Mouse (Mus musculus) liver, embryonic 13.5 days (tissue): ENCODE data around the gene Vps16. TPM values are rescaled to one million over a fixed set of nuclear protein-coding genes. Genes with fewer than 3 reads are reported as not detected.

ENCODE experiments used
- ATAC-seq: fragments of 200-750 bp; cut with Nextera tagmentation; 2 replicates; pipeline ENCODE4 v1.8.0; 2017; ENCODE audit warnings: low read depth, mild to moderate bottlenecking, moderate number of reproducible peaks, moderate library complexity
- DNase-seq: peaks from one replicate; pipeline ENCODE4 v3.0.0; 2022
- H3K27ac ChIP-seq: fragments of 300-500 bp; sonication (generic); 2 replicates; pipeline ENCODE4 v1.5.1; 2015; ENCODE audit warnings: moderate library complexity, mild to moderate bottlenecking, inconsistent platforms
- H3K27me3 ChIP-seq: fragments of 300-500 bp; sonication (generic); 2 replicates; pipeline ENCODE4 v1.6.1; 2015; ENCODE audit warnings: mild to moderate bottlenecking, inconsistent platforms
- H3K36me3 ChIP-seq: fragments of 300-500 bp; sonication (generic); 2 replicates; pipeline ENCODE4 v1.6.1; 2015; ENCODE audit warnings: mild to moderate bottlenecking, inconsistent platforms
- H3K4me1 ChIP-seq: fragments of 300-500 bp; sonication (generic); replicated peaks from 2 replicates; pipeline ENCODE4 v1.6.1; 2015; ENCODE audit warnings: inconsistent platforms
- H3K4me2 ChIP-seq: fragments of 300-500 bp; sonication (generic); 2 replicates; pipeline ENCODE4 v1.6.1; 2015; ENCODE audit warnings: inconsistent platforms, mild to moderate bottlenecking, moderate library complexity
- H3K4me3 ChIP-seq: fragments of 300-500 bp; sonication (generic); replicated peaks from 2 replicates; pipeline ENCODE4 v1.5.1; 2015; ENCODE audit warnings: mild to moderate bottlenecking, inconsistent platforms
- H3K9ac ChIP-seq: fragments of 300-500 bp; sonication (generic); 2 replicates; pipeline ENCODE4 v1.6.1; 2015; ENCODE audit warnings: mild to moderate bottlenecking, inconsistent platforms
- H3K9me3 ChIP-seq: fragments of 300-500 bp; sonication (generic); replicated peaks from 2 replicates; pipeline ENCODE4 v1.6.1; 2016; ENCODE audit warnings: inconsistent platforms
- WGBS: fragments of 180-500 bp; shearing (Covaris S2); methylation state at CpG from one replicate; pipeline ENCODE4 v1.1.7; 2015; ENCODE audit not compliant: insufficient replicate concordance; 5-methylcytosine and 5-hydroxymethylcytosine counted together
- polyA plus RNA-seq: library from polyadenylated mRNA; unstranded; fragments of >200 nt; fragmentation: Nextera tagmentation; extraction: Ambion mirVana; gene quantifications from 2 replicates; pipeline ENCODE4 v1.2.1, GENCODE M21; 2015

The Vps16 gene
- polyA plus RNA-seq, 1 experiment from 2014 or later: 47.3 TPM

DNA sequence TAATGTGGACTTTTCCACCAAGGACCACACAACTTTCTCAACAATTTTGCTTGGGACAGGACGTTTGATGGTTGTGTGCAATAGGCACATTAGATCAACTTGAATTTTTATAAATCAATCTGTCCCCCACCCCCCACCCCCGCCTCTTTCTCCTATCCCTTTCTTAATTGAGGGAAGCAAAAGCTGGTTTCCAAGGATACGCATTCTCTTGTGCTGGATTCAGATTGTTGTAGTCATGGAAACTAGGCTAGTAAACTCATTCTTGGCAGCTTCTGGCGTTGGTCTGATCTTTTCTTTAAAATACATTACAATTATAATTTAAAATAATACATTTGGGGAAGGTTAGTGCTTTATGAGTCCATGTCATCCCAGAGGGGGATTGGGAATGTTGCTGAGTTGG lies 45.2 kb downstream of the Vps16 start:
- Histone ChIP-seq H3K4me2 (no peak overlapping the region), H3K9ac (no peak overlapping the region), H3K4me1 (peaks cover 69% of the 10 kb centered on the region), H3K27me3 (no peaks in the 10 kb centered on the region), H3K27ac (no peak overlapping the region), H3K36me3 (no peaks in the 10 kb centered on the region), H3K9me3 (no peaks in the 10 kb centered on the region), H3K4me3 (no peak overlapping the region)
- no peak for ATAC-seq
- WGBS: 74% methylated on average over 4 of the region's 4 CpGs
- no peak for DNase-seq

GRCm38 (mm10) chr2:130469935-130470334 lies 45.8 kb downstream of the Vps16 start:
- no peaks in the 10 kb centered on the region for H3K27me3 ChIP-seq
- WGBS: 8% methylated on average over 2 of the region's 2 CpGs
- H3K36me3 ChIP-seq: no peaks in the 10 kb centered on the region
- peak overlapping the region; percentile 37; the same call in 1 of the 2 replicates for H3K27ac ChIP-seq
- ATAC-seq: peak; percentile 99
- peaks cover 69% of the 10 kb centered on the region for H3K4me1 ChIP-seq
- DNase-seq: peak; percentile 68
- no peak overlapping the region for H3K4me3 ChIP-seq
- peak overlapping the region; percentile 21; the same call in 1 of the 2 replicates for H3K4me2 ChIP-seq
- 0 out of 2 replicates have a peak overlapping the region, but pooled peaks have one; percentile 2 for H3K9ac ChIP-seq
- H3K9me3 ChIP-seq: no peaks in the 10 kb centered on the region

- H3K4me2 ChIP-seq: no peak overlapping the region
- 27% methylated on average over 8 of the region's 8 CpGs for WGBS
Measured at GRCm38 (mm10) chr2:130472908-130473510, 48.9 kb downstream of the Vps16 start.

DNA sequence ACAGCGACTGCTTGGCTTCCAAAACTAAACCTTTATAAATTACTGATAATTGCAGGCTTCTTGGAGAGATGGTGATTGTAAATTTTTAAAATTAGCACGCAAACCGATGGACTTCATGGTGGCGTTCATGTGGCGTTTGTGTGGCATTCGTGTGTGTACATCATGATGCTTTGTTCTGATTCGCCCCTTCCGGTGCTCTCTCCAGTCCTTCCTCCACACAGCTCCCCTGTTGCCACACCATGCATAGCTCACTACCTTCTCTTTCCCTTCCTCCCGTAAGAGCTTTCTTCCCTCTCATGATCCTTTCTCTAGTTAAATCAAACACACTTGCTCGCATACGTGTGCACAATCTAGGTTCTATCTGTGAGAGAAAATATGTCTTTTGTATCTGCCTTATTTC lies 51.6 kb downstream of the Vps16 start:
- H3K4me1 ChIP-seq: peaks cover 31% of the 10 kb centered on the region
- H3K9ac ChIP-seq: no peak overlapping the region
- WGBS: 82% methylated on average over 11 of the region's 11 CpGs
- 0 out of 2 replicates have a peak, but pooled peaks cover 7% of the 10 kb centered on the region for H3K36me3 ChIP-seq
- ATAC-seq (no peak), DNase-seq (no peak)
- H3K4me2 ChIP-seq: no peak overlapping the region
- no peak overlapping the region for H3K27ac ChIP-seq
- no peak overlapping the region for H3K4me3 ChIP-seq
- no peaks in the 10 kb centered on the region for H3K27me3 ChIP-seq
- no peaks in the 10 kb centered on the region for H3K9me3 ChIP-seq

More at GRCm38 (mm10) chr2:130472908-130473510, 48.9 kb downstream of the Vps16 start:
- Histone ChIP-seq H3K9ac (no peak overlapping the region), H3K4me3 (no peak overlapping the region), H3K4me1 (peaks cover 56% of the 10 kb centered on the region), H3K36me3 (0 out of 2 replicates have a peak, but pooled peaks cover 5% of the 10 kb centered on the region), H3K27me3 (no peaks in the 10 kb centered on the region), H3K27ac (no peak overlapping the region), H3K9me3 (no peaks in the 10 kb centered on the region)
- no peak for ATAC-seq
- no peak for DNase-seq

GRCm38 (mm10) chr2:130476666-130477297 lies 52.6 kb downstream of the Vps16 start:
- Histone ChIP-seq H3K27me3 (no peaks in the 10 kb centered on the region), H3K9me3 (no peaks in the 10 kb centered on the region), H3K4me2 (no peak overlapping the region), H3K9ac (no peak overlapping the region), H3K27ac (no peak overlapping the region), H3K36me3 (0 out of 2 replicates have a peak, but pooled peaks cover 7% of the 10 kb centered on the region), H3K4me3 (no peak overlapping the region), H3K4me1 (peaks cover 22% of the 10 kb centered on the region)
- ATAC-seq (no peak), DNase-seq (no peak)
- 81% methylated on average over 6 of the region's 6 CpGs for WGBS

GRCm38 (mm10) chr2:130482177-130482576 lies 58.0 kb downstream of the Vps16 start:
- H3K4me3 ChIP-seq: no peak overlapping the region
- no peak for ATAC-seq
- H3K4me1 ChIP-seq: no peaks in the 10 kb centered on the region
- no peak for DNase-seq
- H3K36me3 ChIP-seq: 0 out of 2 replicates have a peak, but pooled peaks cover 7% of the 10 kb centered on the region
- H3K4me2 ChIP-seq: no peak overlapping the region
- H3K9me3 ChIP-seq: no peaks in the 10 kb centered on the region
- H3K9ac ChIP-seq: no peak overlapping the region
- WGBS: 83% methylated on average over 4 of the region's 4 CpGs
- H3K27ac ChIP-seq: no peak overlapping the region
- H3K27me3 ChIP-seq: no peaks in the 10 kb centered on the region

- Histone ChIP-seq H3K9ac (no peak overlapping the region), H3K4me1 (no peaks in the 10 kb centered on the region), H3K4me2 (no peak overlapping the region), H3K27me3 (no peaks in the 10 kb centered on the region), H3K4me3 (no peak overlapping the region), H3K36me3 (0 out of 2 replicates have a peak, but pooled peaks cover 5% of the 10 kb centered on the region), H3K9me3 (no peaks in the 10 kb centered on the region), H3K27ac (no peak overlapping the region)
- ATAC-seq (no peak), DNase-seq (no peak)
- 83% methylated on average over 3 of the region's 3 CpGs for WGBS
Measured at GRCm38 (mm10) chr2:130482700-130483099, 58.6 kb downstream of the Vps16 start.

DNA sequence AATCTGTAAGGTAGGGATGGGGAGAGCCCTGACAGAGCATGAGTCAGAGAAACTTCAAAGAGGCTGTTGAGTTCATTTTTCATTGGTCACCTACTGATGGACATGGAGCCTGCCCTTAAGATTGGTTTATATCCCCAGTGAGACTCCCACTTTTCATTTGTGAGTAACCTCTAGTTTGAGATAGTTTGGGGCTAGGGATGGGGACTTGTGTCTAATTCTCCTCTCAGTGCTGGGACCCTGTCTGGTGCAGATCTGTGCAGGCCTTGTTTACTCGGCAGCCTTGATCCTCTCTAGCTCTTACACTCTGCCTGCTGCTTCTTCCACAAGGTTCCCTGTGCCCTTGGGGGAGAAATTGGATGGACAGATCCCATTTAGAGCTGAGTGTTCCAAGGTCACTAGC lies 60.1 kb downstream of the Vps16 start:
- no peaks in the 10 kb centered on the region for H3K27me3 ChIP-seq
- H3K27ac ChIP-seq: no peak overlapping the region
- no peaks in the 10 kb centered on the region; the same call in 1 of the 2 replicates for H3K4me1 ChIP-seq
- no peaks in the 10 kb centered on the region for H3K9me3 ChIP-seq
- no peaks in the 10 kb centered on the region for H3K36me3 ChIP-seq
- no peak overlapping the region for H3K9ac ChIP-seq
- ATAC-seq (no peak), DNase-seq (no peak)
- H3K4me2 ChIP-seq: no peak overlapping the region
- 79% methylated on average over 1 of the region's 1 CpGs for WGBS
- H3K4me3 ChIP-seq: no peak overlapping the region

- Histone ChIP-seq H3K36me3 (no peaks in the 10 kb centered on the region; the same call in 1 of the 2 replicates), H3K4me2 (no peak overlapping the region), H3K27me3 (no peaks in the 10 kb centered on the region), H3K4me1 (peaks cover 16% of the 10 kb centered on the region), H3K9ac (no peak overlapping the region), H3K9me3 (peaks cover 3% of the 10 kb centered on the region; the same call in 1 of the 2 replicates), H3K27ac (no peak overlapping the region), H3K4me3 (no peak overlapping the region)
- ATAC-seq: no peak
- 84% methylated on average over 2 of the region's 2 CpGs for WGBS
- no peak for DNase-seq
Measured at GRCm38 (mm10) chr2:130488002-130488401, 63.9 kb downstream of the Vps16 start.

DNA sequence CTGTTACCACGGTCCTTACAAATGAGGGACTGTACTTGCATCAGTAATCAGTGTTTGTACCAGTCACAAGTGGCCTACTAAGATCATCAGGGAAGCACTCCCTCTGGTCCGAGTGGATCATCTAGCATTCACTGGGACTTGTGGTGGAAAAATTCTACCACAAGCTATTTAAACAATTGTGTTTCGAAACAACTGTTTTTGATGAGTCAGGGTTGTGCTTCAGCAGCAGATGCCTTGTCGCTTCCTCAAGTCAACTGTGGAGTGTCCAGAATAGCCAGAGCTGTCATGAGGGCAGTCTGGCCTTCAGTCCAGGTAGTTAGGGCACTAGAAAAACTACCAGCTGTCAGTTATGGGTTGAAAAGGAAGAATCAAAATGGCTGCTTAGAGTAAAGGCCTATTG lies 64.5 kb downstream of the Vps16 start:
- DNase-seq (no peak), ATAC-seq (no peak)
- Histone ChIP-seq H3K9me3 (peaks cover 3% of the 10 kb centered on the region; the same call in 1 of the 2 replicates), H3K27me3 (no peaks in the 10 kb centered on the region), H3K4me3 (no peak overlapping the region), H3K4me1 (peaks cover 16% of the 10 kb centered on the region), H3K9ac (no peak overlapping the region), H3K36me3 (no peaks in the 10 kb centered on the region; the same call in 1 of the 2 replicates), H3K4me2 (no peak overlapping the region), H3K27ac (no peak overlapping the region)
- 62% methylated on average over 4 of the region's 4 CpGs for WGBS

GRCm38 (mm10) chr2:130491162-130491561 lies 67.0 kb downstream of the Vps16 start:
- Histone ChIP-seq H3K4me2 (no peak overlapping the region), H3K4me1 (peaks cover 34% of the 10 kb centered on the region), H3K27ac (no peak overlapping the region), H3K27me3 (no peaks in the 10 kb centered on the region), H3K4me3 (no peak overlapping the region), H3K36me3 (no peaks in the 10 kb centered on the region; the same call in 1 of the 2 replicates), H3K9ac (no peak overlapping the region), H3K9me3 (peaks cover 3% of the 10 kb centered on the region; the same call in 1 of the 2 replicates)
- 71% methylated on average over 4 of the region's 4 CpGs for WGBS
- DNase-seq (no peak), ATAC-seq (no peak)
